Mouse (Mus musculus) spleen, postnatal 4 days (tissue): ENCODE data around the gene Rnf31.

ENCODE experiments used
- DNase-seq, 2 experiments: peaks; one replicate each; pipeline ENCODE4 v3.0.0; 2022; ENCODE audit warnings: low spot score in 2 of 2

The Rnf31 gene

DNA sequence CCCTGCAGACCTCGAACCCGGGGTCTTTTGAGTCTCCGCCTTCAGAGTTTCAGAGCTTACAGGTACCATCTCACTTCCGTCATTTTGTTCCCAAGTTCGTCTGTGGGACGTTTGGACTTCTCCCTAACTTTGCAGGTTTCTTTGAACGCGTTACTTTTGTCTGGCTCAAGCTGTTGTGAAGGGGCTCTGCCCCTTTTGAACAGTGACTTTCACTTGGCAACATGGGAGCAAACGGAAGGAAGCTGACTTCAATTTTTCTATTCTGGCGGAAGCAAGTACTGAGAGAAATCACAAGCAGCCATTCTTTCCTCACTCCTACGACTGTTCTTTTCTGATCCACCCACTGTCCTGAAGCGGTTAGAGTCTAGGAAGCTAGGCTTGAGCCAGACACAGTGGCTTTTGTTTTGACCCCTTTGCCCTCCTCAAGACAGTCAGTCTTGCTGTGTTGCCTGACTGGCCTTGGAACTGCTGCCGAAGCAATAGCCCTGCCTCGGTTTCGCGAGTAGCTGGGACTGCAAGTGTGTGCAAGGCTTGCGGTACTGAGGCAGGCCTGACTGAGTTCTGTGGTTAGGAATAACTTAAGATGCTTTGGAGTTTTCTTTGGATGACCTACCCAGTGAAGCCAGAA, 52.9 kb downstream of the Rnf31 start:
- peak in 1 of 2 experiments; percentile 63 for DNase-seq

DNA sequence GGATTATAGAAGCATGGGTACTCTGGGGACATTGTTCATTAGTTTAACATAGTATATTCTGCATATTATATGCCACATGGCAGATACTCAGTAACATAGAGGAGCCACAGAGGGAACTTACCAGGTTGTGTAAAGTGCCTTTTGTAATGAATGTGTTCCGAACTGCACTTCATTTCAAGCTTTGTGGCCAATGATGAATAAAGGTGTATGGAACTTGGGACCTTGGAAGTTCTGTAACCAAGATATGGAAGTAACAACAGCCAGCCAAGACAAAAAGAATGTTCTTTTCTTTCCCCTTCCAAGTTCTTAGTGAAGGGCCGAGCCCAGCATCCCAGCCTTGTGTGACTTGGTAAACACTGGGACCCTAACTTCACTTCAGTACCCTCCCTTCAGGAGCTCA, 58.4 kb downstream of the Rnf31 start, which contains the start of gene Tssk4:
Gene Tssk4, plus strand, starts transcription at position 301 of the 400 bp plus-strand sequence.
- DNase-seq, result no peak

GRCm38 (mm10) chr14:55651528-55651927, 60.0 kb downstream of the Rnf31 start:
- no peak for DNase-seq
